Mouse (Mus musculus): ENCODE measurements around the gene Mcu. TPM values are rescaled to one million over a fixed set of nuclear protein-coding genes. Genes with fewer than 3 reads are reported as not detected.

Gene Mcu
- polyA plus RNA-seq, 1 experiment: 48.8 TPM

DNA sequence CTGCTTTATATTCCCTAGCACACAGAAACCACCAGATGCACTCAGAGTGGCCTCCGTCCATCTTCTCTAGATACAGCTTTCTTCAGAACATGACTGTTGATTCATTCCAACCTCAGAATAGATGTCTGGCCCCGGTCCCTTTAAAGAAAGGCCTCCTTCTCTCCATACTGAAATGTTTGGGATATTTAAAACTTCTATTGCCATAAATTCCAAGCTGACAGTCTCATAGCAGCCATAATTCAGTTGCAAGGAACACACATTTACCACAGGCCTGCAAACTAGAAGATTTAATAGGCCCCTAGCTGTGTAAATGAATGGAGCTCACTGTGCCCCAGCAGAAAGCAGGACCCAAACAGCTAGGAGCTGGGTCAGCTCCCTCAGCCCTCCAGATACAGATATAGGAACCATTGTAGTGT, 50.5 kb downstream of the Mcu start:
- peaks cover 13% of the 10 kb centered on the region for H3K4me1 ChIP-seq (ENCODE audit: control insufficient read depth, insufficient read depth, low read length)

DNA sequence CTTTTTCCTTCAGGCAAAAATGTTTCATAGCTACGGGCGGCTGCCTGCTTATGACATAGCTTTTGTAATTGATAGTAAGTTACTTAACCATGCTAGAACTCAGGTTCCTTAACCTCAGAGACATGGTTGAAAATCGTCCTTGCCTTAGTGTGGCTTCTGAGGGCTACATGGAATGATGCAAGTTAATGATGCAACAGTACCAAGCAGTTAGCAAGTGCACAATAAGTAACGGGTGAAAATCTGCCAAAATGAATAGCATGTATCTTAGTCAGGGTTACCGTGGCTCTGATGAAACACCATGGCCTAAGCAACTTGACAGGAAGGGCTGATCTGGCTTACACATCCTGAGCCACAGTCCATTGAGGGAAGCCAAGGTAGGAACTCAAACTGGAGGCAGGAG, 51.9 kb downstream of the Mcu start:
- Histone ChIP-seq H3K4me1 (ENCODE audit: control insufficient read depth, insufficient read depth, low read length) (peaks cover 13% of the 10 kb centered on the region), H3K27ac (ENCODE audit: insufficient read depth, low read length) (peak overlapping the region; percentile 57), H3K4me3 (ENCODE audit: insufficient read depth, low read length) (no peak overlapping the region)
- no peak for TF ChIP-seq CTCF (IDR thresholded peaks at IDR 0.05; ENCODE audit: borderline replicate concordance, insufficient read depth, low read length)
- TF ChIP-seq POLR2A (IDR thresholded peaks at IDR 0.05; ENCODE audit: low read depth, low read length): no peak

More for the DNA sequence above, 50.5 kb downstream of the Mcu start:
- TF ChIP-seq CTCF (IDR thresholded peaks at IDR 0.05; ENCODE audit: borderline replicate concordance, insufficient read depth, low read length) (no peak), POLR2A (IDR thresholded peaks at IDR 0.05; ENCODE audit: low read depth, low read length) (no peak)
- Histone ChIP-seq H3K4me3 (ENCODE audit: insufficient read depth, low read length) (no peak overlapping the region), H3K27ac (ENCODE audit: insufficient read depth, low read length) (peak overlapping the region; percentile 86)

- H3K4me1 ChIP-seq (ENCODE audit: control insufficient read depth, insufficient read depth, low read length): peaks cover 13% of the 10 kb centered on the region
- TF ChIP-seq POLR2A (IDR thresholded peaks at IDR 0.05; ENCODE audit: low read depth, low read length): no peak
- no peak for TF ChIP-seq CTCF (IDR thresholded peaks at IDR 0.05; ENCODE audit: borderline replicate concordance, insufficient read depth, low read length)
Measured at GRCm38 (mm10) chr10:59562511-59562910, 54.0 kb downstream of the Mcu start.

GRCm38 (mm10) chr10:59560126-59560525, 56.4 kb downstream of the Mcu start:
- Histone ChIP-seq H3K4me1 (ENCODE audit: control insufficient read depth, insufficient read depth, low read length) (peaks cover 3% of the 10 kb centered on the region; the same call in 1 of the 2 replicates), H3K4me3 (ENCODE audit: insufficient read depth, low read length) (no peak overlapping the region), H3K27ac (ENCODE audit: insufficient read depth, low read length) (no peak overlapping the region)
- TF ChIP-seq CTCF (IDR thresholded peaks at IDR 0.05; ENCODE audit: borderline replicate concordance, insufficient read depth, low read length) (no peak), POLR2A (IDR thresholded peaks at IDR 0.05; ENCODE audit: low read depth, low read length) (no peak)

More at GRCm38 (mm10) chr10:59562511-59562910, 54.0 kb downstream of the Mcu start:
- Histone ChIP-seq H3K27ac (ENCODE audit: insufficient read depth, low read length) (no peak overlapping the region), H3K4me3 (ENCODE audit: insufficient read depth, low read length) (no peak overlapping the region)

DNA sequence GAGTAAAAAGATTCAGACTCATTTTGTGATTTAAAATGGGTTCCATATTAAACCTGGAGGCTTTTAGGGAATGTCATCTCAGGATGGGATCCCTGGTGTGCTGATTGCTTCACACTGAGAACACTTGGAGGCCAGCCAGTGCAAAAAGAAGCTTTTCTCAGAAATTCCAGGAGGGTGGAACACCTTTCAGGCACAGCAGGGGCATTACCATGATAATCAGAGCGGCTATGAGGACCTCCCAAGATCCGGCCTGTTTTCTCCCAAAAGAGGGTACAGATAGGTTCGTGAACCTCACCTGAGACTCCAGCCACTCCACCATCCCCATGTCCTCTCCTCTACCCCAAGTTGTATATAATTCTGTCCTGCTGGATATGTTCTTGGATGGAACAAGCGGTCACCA, 57.9 kb downstream of the Mcu start:
- TF ChIP-seq CTCF (IDR thresholded peaks at IDR 0.05; ENCODE audit: borderline replicate concordance, insufficient read depth, low read length) (no peak), POLR2A (IDR thresholded peaks at IDR 0.05; ENCODE audit: low read depth, low read length) (no peak)

DNA sequence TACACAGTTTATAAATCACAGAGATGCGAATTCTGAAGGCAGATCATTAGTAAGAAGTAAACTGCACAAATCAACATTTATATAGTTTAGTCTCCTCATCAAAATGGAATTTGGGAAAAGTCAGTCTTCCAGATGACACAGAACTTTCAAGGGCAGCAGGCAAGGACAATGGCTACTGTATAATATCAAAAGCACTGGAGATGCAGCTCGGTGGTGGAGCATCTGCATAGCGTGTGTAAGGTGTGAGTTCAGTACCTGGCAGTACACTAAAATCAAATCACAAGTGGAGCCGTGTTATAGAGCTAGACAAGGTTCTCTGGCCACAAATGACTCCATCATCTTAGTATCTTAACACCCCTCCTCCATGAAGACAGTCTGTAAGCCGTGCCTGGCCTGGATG, 58.3 kb downstream of the Mcu start:
- no peak overlapping the region for H3K27ac ChIP-seq (ENCODE audit: insufficient read depth, low read length)
- H3K4me3 ChIP-seq (ENCODE audit: insufficient read depth, low read length): no peak overlapping the region
- no peak for TF ChIP-seq POLR2A (IDR thresholded peaks at IDR 0.05; ENCODE audit: low read depth, low read length)
- TF ChIP-seq CTCF (IDR thresholded peaks at IDR 0.05; ENCODE audit: borderline replicate concordance, insufficient read depth, low read length): no peak
- no peaks in the 10 kb centered on the region for H3K4me1 ChIP-seq (ENCODE audit: control insufficient read depth, insufficient read depth, low read length)

More for the DNA sequence above, 57.9 kb downstream of the Mcu start:
- Histone ChIP-seq H3K27ac (ENCODE audit: insufficient read depth, low read length) (no peak overlapping the region), H3K4me3 (ENCODE audit: insufficient read depth, low read length) (no peak overlapping the region), H3K4me1 (ENCODE audit: control insufficient read depth, insufficient read depth, low read length) (no peaks in the 10 kb centered on the region)

GRCm38 (mm10) chr10:59556541-59556940, 60.0 kb downstream of the Mcu start:
- no peak overlapping the region for H3K27ac ChIP-seq (ENCODE audit: insufficient read depth, low read length)
- no peak overlapping the region for H3K4me3 ChIP-seq (ENCODE audit: insufficient read depth, low read length)
- TF ChIP-seq POLR2A (IDR thresholded peaks at IDR 0.05; ENCODE audit: low read depth, low read length) (no peak), CTCF (IDR thresholded peaks at IDR 0.05; ENCODE audit: borderline replicate concordance, insufficient read depth, low read length) (no peak)
- no peaks in the 10 kb centered on the region for H3K4me1 ChIP-seq (ENCODE audit: control insufficient read depth, insufficient read depth, low read length)

GRCm38 (mm10) chr10:59554243-59554642, 62.2 kb downstream of the Mcu start:
- no peak overlapping the region for H3K27ac ChIP-seq (ENCODE audit: insufficient read depth, low read length)
- no peak for TF ChIP-seq POLR2A (IDR thresholded peaks at IDR 0.05; ENCODE audit: low read depth, low read length)
- no peak for TF ChIP-seq CTCF (IDR thresholded peaks at IDR 0.05; ENCODE audit: borderline replicate concordance, insufficient read depth, low read length)
- no peak overlapping the region for H3K4me3 ChIP-seq (ENCODE audit: insufficient read depth, low read length)
- no peaks in the 10 kb centered on the region for H3K4me1 ChIP-seq (ENCODE audit: control insufficient read depth, insufficient read depth, low read length)

- no peak overlapping the region for H3K4me3 ChIP-seq (ENCODE audit: insufficient read depth, low read length)
- H3K27ac ChIP-seq (ENCODE audit: insufficient read depth, low read length): no peak overlapping the region
- H3K4me1 ChIP-seq (ENCODE audit: control insufficient read depth, insufficient read depth, low read length): no peaks in the 10 kb centered on the region
- TF ChIP-seq CTCF (IDR thresholded peaks at IDR 0.05; ENCODE audit: borderline replicate concordance, insufficient read depth, low read length) (no peak), POLR2A (IDR thresholded peaks at IDR 0.05; ENCODE audit: low read depth, low read length) (no peak)
Measured at GRCm38 (mm10) chr10:59552456-59552855, 64.0 kb downstream of the Mcu start.

DNA sequence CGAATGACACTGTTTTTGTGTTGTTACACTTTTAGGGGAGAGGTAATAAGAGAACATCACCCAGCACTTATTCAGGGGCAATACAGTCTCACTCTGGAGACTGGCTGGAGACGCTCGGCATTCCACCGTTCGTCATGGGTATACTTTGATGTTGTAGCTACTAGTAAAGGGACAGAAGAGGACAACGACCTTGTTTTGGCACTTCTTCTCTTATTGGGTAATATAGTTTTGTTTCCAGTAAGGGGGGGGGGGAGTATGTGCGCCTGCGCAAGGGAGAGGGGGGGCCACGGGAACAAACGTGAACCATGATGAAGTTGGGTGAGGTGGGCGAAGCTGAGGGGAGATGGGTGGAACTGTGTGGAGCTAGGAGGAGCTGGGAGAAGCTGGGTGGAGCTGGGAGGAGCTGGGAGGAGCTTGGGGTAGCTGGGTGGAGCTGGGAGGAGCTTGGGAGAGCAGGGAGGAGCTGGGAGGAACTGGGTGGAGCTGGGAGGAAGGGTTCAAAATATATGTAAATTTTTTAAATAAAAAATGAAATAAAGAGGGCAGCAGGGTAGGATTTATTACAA, 67.6 kb downstream of the Mcu start:
- no peaks in the 10 kb centered on the region for H3K4me1 ChIP-seq (ENCODE audit: control insufficient read depth, insufficient read depth, low read length)
- H3K4me3 ChIP-seq (ENCODE audit: insufficient read depth, low read length): no peak overlapping the region
- no peak overlapping the region for H3K27ac ChIP-seq (ENCODE audit: insufficient read depth, low read length)
- TF ChIP-seq CTCF (IDR thresholded peaks at IDR 0.05; ENCODE audit: borderline replicate concordance, insufficient read depth, low read length): no peak
- TF ChIP-seq POLR2A (IDR thresholded peaks at IDR 0.05; ENCODE audit: low read depth, low read length): no peak
